Mouse (Mus musculus) ES-E14 (cell line): ENCODE data around the gene Grb7.

Source experiments
- CHD2 ChIP-seq: IDR thresholded peaks from 2 replicates; pipeline ENCODE4 v1.6.1; 2014; ENCODE audit warnings: mild to moderate bottlenecking, low read depth, low read length, inconsistent platforms
- MAFK ChIP-seq: IDR thresholded peaks from 2 replicates; pipeline ENCODE4 v1.6.1; 2014; ENCODE audit warnings: mild to moderate bottlenecking, low read depth, low read length, inconsistent platforms; ENCODE audit not compliant: insufficient read depth
- ZC3H11A ChIP-seq: IDR thresholded peaks from 2 replicates; pipeline ENCODE4 v1.6.1; 2012; ENCODE audit warnings: low read depth, mild to moderate bottlenecking, inconsistent platforms, low read length, borderline replicate concordance

DNA sequence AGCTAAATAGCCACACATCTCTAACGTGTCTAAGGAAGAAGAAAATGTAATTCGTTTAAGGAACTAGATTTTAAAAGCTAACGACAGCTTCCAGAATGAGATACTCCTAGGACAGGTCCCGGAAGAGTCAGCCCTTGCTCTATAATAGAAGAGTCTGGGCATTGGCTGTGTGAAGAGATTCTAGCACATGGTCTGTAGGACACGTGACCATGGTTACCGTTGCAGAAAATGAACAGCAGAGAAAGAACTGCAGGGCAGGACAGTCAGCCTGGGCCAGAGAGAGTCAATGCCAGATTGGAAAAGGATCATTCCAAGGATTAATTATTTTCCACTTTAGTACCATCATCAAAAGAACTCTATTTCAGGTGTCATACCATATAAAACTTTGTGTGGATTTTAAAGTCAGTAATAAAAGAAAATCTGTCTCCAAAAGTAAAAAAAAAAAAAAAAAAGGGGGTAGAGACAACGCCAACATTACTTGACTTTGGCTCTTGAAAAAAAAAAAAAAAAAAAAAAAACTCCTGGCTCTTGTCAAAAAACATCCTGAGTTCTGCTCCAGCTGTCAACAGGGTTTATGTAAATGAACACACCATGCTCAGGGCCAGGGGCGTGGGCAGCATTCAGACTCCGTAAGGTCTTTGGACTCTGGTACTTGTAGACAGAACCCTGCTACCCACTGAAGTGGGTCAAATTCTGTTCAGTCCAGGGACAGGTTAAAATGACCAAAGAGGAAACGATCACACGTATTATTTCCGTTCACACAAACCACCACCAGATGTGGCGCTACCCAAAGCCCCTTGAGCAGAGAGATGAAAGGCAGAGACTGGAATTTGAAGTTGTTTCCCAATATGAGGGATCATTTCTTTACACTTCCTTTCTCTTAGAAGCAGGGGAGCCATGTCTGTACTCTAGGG, 33.1 kb downstream of the Grb7 start:
- TF ChIP-seq ZC3H11A (no peak), CHD2 (no peak), MAFK (no peak)
